23 mouse cellular contexts compared by ENCODE assay signal in the genomic region with DNA sequence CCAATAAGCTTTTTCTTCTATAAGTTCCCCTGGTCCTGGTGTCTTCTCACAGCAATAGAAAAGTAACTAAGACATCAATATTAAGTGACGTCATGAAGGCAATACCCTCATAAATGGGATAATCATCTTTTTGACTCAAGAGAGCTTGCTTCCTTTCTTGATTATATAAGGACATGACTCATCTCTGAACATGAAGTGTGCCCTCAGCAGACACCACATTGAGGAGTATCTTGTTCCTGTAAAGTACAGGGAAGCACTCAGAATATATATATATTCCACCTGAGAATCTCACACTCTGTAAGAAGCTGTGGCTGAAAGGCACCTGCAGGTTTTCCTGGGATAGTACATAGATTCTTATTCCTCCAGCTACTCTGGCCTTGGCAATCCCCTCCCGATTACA. TPM values are rescaled to one million over a fixed set of nuclear protein-coding genes. Genes with fewer than 3 reads are reported as not detected.
DNase-seq lines count a peak whose midpoint lies in the region; ATAC-seq and TF ChIP-seq lines count a peak whose summit lies in the region.
"Had no signal": no experiment of that assay in that cellular context is flagged by ENCODE, and none has a peak within 500 bp of the region (broad histone marks: within the 10 kb centered on the region; RNA-seq: fewer than 3 reads in every experiment).

No protein-coding gene starts in this region.

- no peak for TF ChIP-seq CTCF in MEL (IDR thresholded peaks at IDR 0.05 in 2 of 3, conservative IDR thresholded peaks at IDR 0.05 in 1 of 3; ENCODE audit: control insufficient read depth in 1 of 3, insufficient read depth in 1 of 3, low read depth in 2 of 3, low read length in 3 of 3, poor library complexity in 1 of 3, severe bottlenecking in 1 of 3)

- DNase-seq in frontal cortex, adult 2 months (ENCODE audit: extremely low spot score in 1 of 2, low spot score in 1 of 2): no peak
- DNase-seq in 416B (ENCODE audit: low read depth) (peak; percentile 54), MEL (ENCODE audit: low read depth, low spot score) (peak; percentile 27)
- no peak for DNase-seq in thymus, adult 18-20 months
- DNase-seq: adrenal gland, adult 2 months; adrenal gland, postnatal 10 days; adrenal gland, postnatal 25 days; cerebellum, adult 11-12 months; cerebellum, adult 2 months; cerebellum, adult 9-10 months; cerebellum, postnatal 10 days; cerebellum, postnatal 25 days; embryo, embryonic 11 days had no signal

- no peak overlapping the region for H3K4me2 ChIP-seq in intestine, embryonic 15.5 days (replicated peaks)
- H3K4me2 ChIP-seq: embryonic facial prominence, embryonic 13.5 days; embryonic facial prominence, embryonic 15.5 days; forebrain, embryonic 12.5 days had no signal

- H3K4me3 ChIP-seq in MEL (ENCODE audit: control insufficient read depth in 1 of 2, insufficient read depth in 1 of 2, low read depth in 2 of 2, low read length in 2 of 2): no peak overlapping the region
- no peak overlapping the region for H3K4me3 ChIP-seq in intestine, embryonic 15.5 days (replicated peaks)
- H3K4me3 ChIP-seq: embryonic facial prominence, embryonic 13.5 days; embryonic facial prominence, embryonic 15.5 days; erythroblast, embryonic 14.5 days; forebrain, embryonic 10.5 days; forebrain, embryonic 12.5 days had no signal

- WGBS in intestine, embryonic 15.5 days: 89% methylated on average over 2 of the region's 2 CpGs

- peak; percentile 67 for ATAC-seq in frontal cortex, adult (ENCODE audit: low TSS enrichment)
- ATAC-seq in intestine, embryonic 15.5 days: no peak
- ATAC-seq: forebrain, embryonic 14.5 days; forebrain, embryonic 16.5 days had no signal

- TF ChIP-seq RAD21 in MEL (IDR thresholded peaks at IDR 0.05; ENCODE audit: low read depth, low read length): no peak

- TF ChIP-seq POLR2A in MEL (IDR thresholded peaks at IDR 0.05; ENCODE audit: control insufficient read depth in 1 of 2, insufficient read depth in 1 of 2, low read depth in 1 of 2, low read length in 2 of 2, poor library complexity in 1 of 2): no peak

- TF ChIP-seq EP300 in MEL (IDR thresholded peaks at IDR 0.05; ENCODE audit: low read depth in 1 of 2, low read length in 2 of 2): no peak

- H3K9ac ChIP-seq in MEL (ENCODE audit: control insufficient read depth, low read depth, low read length, poor library complexity, severe bottlenecking): no peak overlapping the region
- no peak overlapping the region for H3K9ac ChIP-seq in intestine, embryonic 15.5 days
- H3K9ac ChIP-seq: embryonic facial prominence, embryonic 13.5 days; embryonic facial prominence, embryonic 15.5 days; forebrain, embryonic 12.5 days had no signal

- H3K4me1 ChIP-seq in MEL (ENCODE audit: control insufficient read depth in 1 of 2, insufficient read depth in 2 of 2, low read length in 2 of 2): no peaks in the 10 kb centered on the region; a peak in 1 of 4 replicates
- 0 out of 2 replicates have a peak, but pooled peaks cover 4% of the 10 kb centered on the region for H3K4me1 ChIP-seq in intestine, embryonic 15.5 days (replicated peaks)
- H3K4me1 ChIP-seq: embryonic facial prominence, embryonic 13.5 days; forebrain, embryonic 12.5 days had no signal

- H3K9me3 ChIP-seq in MEL (replicated peaks; ENCODE audit: insufficient read depth, low read length): no peaks in the 10 kb centered on the region
- H3K9me3 ChIP-seq in intestine, embryonic 15.5 days: 0 out of 2 replicates have a peak, but pooled peaks cover 3% of the 10 kb centered on the region
- H3K9me3 ChIP-seq: embryonic facial prominence, embryonic 15.5 days; forebrain, embryonic 12.5 days had no signal

- no peaks in the 10 kb centered on the region for H3K27me3 ChIP-seq in MEL (ENCODE audit: control insufficient read depth in 1 of 2, insufficient read depth in 2 of 2, low read length in 2 of 2)
- H3K27me3 ChIP-seq in intestine, embryonic 15.5 days (replicated peaks): no peaks in the 10 kb centered on the region
- H3K27me3 ChIP-seq: embryonic facial prominence, embryonic 13.5 days; embryonic facial prominence, embryonic 15.5 days; forebrain, embryonic 12.5 days had no signal

- H3K27ac ChIP-seq in MEL (ENCODE audit: control insufficient read depth, low read depth, low read length): no peak overlapping the region
- no peak overlapping the region for H3K27ac ChIP-seq in intestine, embryonic 15.5 days
- H3K27ac ChIP-seq: embryonic facial prominence, embryonic 13.5 days; forebrain, embryonic 10.5 days; forebrain, embryonic 12.5 days had no signal

- no peaks in the 10 kb centered on the region for H3K79me2 ChIP-seq in MEL (ENCODE audit: control insufficient read depth, insufficient read depth, low read length, poor library complexity)

- no peaks in the 10 kb centered on the region; a peak in 2 of 4 replicates for H3K36me3 ChIP-seq in MEL (ENCODE audit: control insufficient read depth in 1 of 2, insufficient read depth in 2 of 2, low read length in 2 of 2)
- 0 out of 2 replicates have a peak, but pooled peaks cover 3% of the 10 kb centered on the region for H3K36me3 ChIP-seq in intestine, embryonic 15.5 days

TF ChIP-seq in MEL, 35 proteins besides CTCF, POLR2A, EP300 and RAD21:
- TF ChIP-seq MXI1 (IDR thresholded peaks at IDR 0.05; ENCODE audit: low read depth, low read length): no peak
- TF ChIP-seq UBTF (IDR thresholded peaks at IDR 0.05; ENCODE audit: borderline replicate concordance, insufficient read depth, low read depth, low read length): no peak
- TF ChIP-seq TBP (IDR thresholded peaks at IDR 0.05; ENCODE audit: low read depth, low read length): no peak
- TF ChIP-seq ZC3H11A (IDR thresholded peaks at IDR 0.05; ENCODE audit: low read depth, low read length): no peak
- no peak for TF ChIP-seq NRF1 (IDR thresholded peaks at IDR 0.05; ENCODE audit: insufficient read depth, low read depth, low read length, poor library complexity, severe bottlenecking)
- TF ChIP-seq CHD1 (IDR thresholded peaks at IDR 0.05; ENCODE audit: low read depth, low read length): no peak
- no peak for TF ChIP-seq POLR2AphosphoS5 (IDR thresholded peaks at IDR 0.05; ENCODE audit: borderline replicate concordance, low read depth, low read length)
- TF ChIP-seq ZKSCAN1 (IDR thresholded peaks at IDR 0.05; ENCODE audit: low read depth, low read length): no peak
- TF ChIP-seq MYB (IDR thresholded peaks at IDR 0.05; ENCODE audit: low read depth, low read length): no peak
- no peak for TF ChIP-seq USF2 (IDR thresholded peaks at IDR 0.05; ENCODE audit: borderline replicate concordance in 1 of 2, insufficient read depth in 1 of 2, low read depth in 1 of 2, low read length in 2 of 2)
- TF ChIP-seq GATA1 (IDR thresholded peaks at IDR 0.05; ENCODE audit: low read depth, low read length): no peak
- TF ChIP-seq NELFE (IDR thresholded peaks at IDR 0.05; ENCODE audit: low read depth, low read length): no peak
- no peak for TF ChIP-seq ELF1 (IDR thresholded peaks at IDR 0.05; ENCODE audit: low read depth, low read length)
- no peak for TF ChIP-seq ZMIZ1 (IDR thresholded peaks at IDR 0.05; ENCODE audit: low read depth, low read length)

RNA-seq across cellular contexts. Expression of a gene that starts 17.1 kb away (rescaled TPM):
- polyA plus RNA-seq in frontal cortex, adult 2 months (2012; rRNA removed): 2.4 TPM in 2 replicates
- total RNA-seq in MEL (2012; rRNA removed): 0.16 and 0.27 TPM in 2 replicates
- polyA plus RNA-seq in MEL (2012; ENCODE audit: insufficient read depth in 1 of 2, insufficient read length in 2 of 2, low read depth in 1 of 2, low replicate concordance in 2 of 2, missing spikeins in 1 of 2): under 1 TPM in 1 of 2 experiments, not detected in 1; 0.67 TPM
- 1.6 and 1.7 TPM in 2 replicates for polyA plus RNA-seq in intestine, embryonic 15.5 days (2015; fragmentation: Nextera tagmentation; extraction: Ambion mirVana)
- total RNA-seq: common myeloid progenitor, adult 5-6 weeks had no signal
- polyA plus RNA-seq: erythroblast, embryonic 14.5 days had no signal

Comparison
In these comparisons a context has a peak if more than half of its experiments do, and no peak if none do; other contexts are left out.
1. DNase-seq: peak in 416B (single experiment) and MEL (single experiment); none in frontal cortex, adult 2 months (0 of 2) and thymus, adult 18-20 months (0 of 2).